Mouse (Mus musculus): ENCODE data around the gene Pdzd8. TPM values are rescaled to one million over a fixed set of nuclear protein-coding genes. Genes with fewer than 3 reads are reported as not detected.

The Pdzd8 gene
- total and polyA plus RNA-seq, 2 experiments = 4.3 to 17.0 TPM

GRCm38 (mm10) chr19:59352760-59353159 is 7.2 kb upstream of the Pdzd8 start:
- H3K27me3 ChIP-seq (ENCODE audit: control insufficient read depth, insufficient read depth, low read length) = 0 out of 2 replicates have a peak, but pooled peaks cover 3% of the 10 kb centered on the region
- no peak overlapping the region for H3K9ac ChIP-seq (ENCODE audit: low read depth, low read length)
- H3K79me2 ChIP-seq (ENCODE audit: control insufficient read depth, insufficient read depth, low read length) = no peaks in the 10 kb centered on the region
- no peak overlapping the region for H3K27ac ChIP-seq (replicated peaks; ENCODE audit: insufficient read depth, low read depth, low read length)
- no peaks in the 10 kb centered on the region for H3K4me1 ChIP-seq (ENCODE audit: control insufficient read depth, insufficient read depth, low read length)
- TF ChIP-seq CTCF (IDR thresholded peaks at IDR 0.05; ENCODE audit: low read depth, low read length) (no peak), POLR2A (IDR thresholded peaks at IDR 0.05; ENCODE audit: extremely low read depth, insufficient read depth, low read length) (no peak)
- DNase-seq (ENCODE audit: extremely low read depth, low read depth, low spot score) = no peak
- H3K4me3 ChIP-seq (ENCODE audit: insufficient read depth, low read depth, low read length) = no peak overlapping the region
- no peaks in the 10 kb centered on the region for H3K36me3 ChIP-seq (ENCODE audit: control insufficient read depth, insufficient read depth, low read length)
- WGBS = 80% methylated on average over 3 of the region's 3 CpGs

- Histone ChIP-seq H3K79me2 (ENCODE audit: control insufficient read depth, insufficient read depth, low read length) (no peaks in the 10 kb centered on the region), H3K27ac (replicated peaks; ENCODE audit: insufficient read depth, low read depth, low read length) (no peak overlapping the region), H3K4me1 (ENCODE audit: control insufficient read depth, insufficient read depth, low read length) (no peaks in the 10 kb centered on the region), H3K36me3 (ENCODE audit: control insufficient read depth, insufficient read depth, low read length) (no peaks in the 10 kb centered on the region), H3K27me3 (ENCODE audit: control insufficient read depth, insufficient read depth, low read length) (0 out of 2 replicates have a peak, but pooled peaks cover 3% of the 10 kb centered on the region), H3K9ac (ENCODE audit: low read depth, low read length) (no peak overlapping the region), H3K4me3 (ENCODE audit: insufficient read depth, low read depth, low read length) (no peak overlapping the region)
- DNase-seq (ENCODE audit: extremely low read depth, low read depth, low spot score) = no peak
- 67% methylated on average over 15 of the region's 15 CpGs for WGBS
- TF ChIP-seq CTCF (IDR thresholded peaks at IDR 0.05; ENCODE audit: low read depth, low read length) = no peak
- no peak for TF ChIP-seq POLR2A (IDR thresholded peaks at IDR 0.05; ENCODE audit: extremely low read depth, insufficient read depth, low read length)
Measured at GRCm38 (mm10) chr19:59351151-59351889, 5.7 kb upstream of the Pdzd8 start.

- no peak overlapping the region for H3K4me3 ChIP-seq (ENCODE audit: insufficient read depth, low read depth, low read length)
- WGBS = 87% methylated on average over 7 of the region's 7 CpGs
- H3K27me3 ChIP-seq (ENCODE audit: control insufficient read depth, insufficient read depth, low read length) = 0 out of 2 replicates have a peak, but pooled peaks cover 3% of the 10 kb centered on the region
- H3K79me2 ChIP-seq (ENCODE audit: control insufficient read depth, insufficient read depth, low read length) = peaks cover 2% of the 10 kb centered on the region
- H3K36me3 ChIP-seq (ENCODE audit: control insufficient read depth, insufficient read depth, low read length) = no peaks in the 10 kb centered on the region
- DNase-seq (ENCODE audit: extremely low read depth, low read depth, low spot score) = no peak
- no peaks in the 10 kb centered on the region for H3K4me1 ChIP-seq (ENCODE audit: control insufficient read depth, insufficient read depth, low read length)
- H3K9ac ChIP-seq (ENCODE audit: low read depth, low read length) = no peak overlapping the region
- H3K27ac ChIP-seq (replicated peaks; ENCODE audit: insufficient read depth, low read depth, low read length) = no peak overlapping the region
- TF ChIP-seq POLR2A (IDR thresholded peaks at IDR 0.05; ENCODE audit: extremely low read depth, insufficient read depth, low read length) = no peak
- no peak for TF ChIP-seq CTCF (IDR thresholded peaks at IDR 0.05; ENCODE audit: low read depth, low read length)
Measured at GRCm38 (mm10) chr19:59350273-59350903, 4.8 kb upstream of the Pdzd8 start.

GRCm38 (mm10) chr19:59349329-59349960 is 3.9 kb upstream of the Pdzd8 start:
- H3K27ac ChIP-seq (replicated peaks; ENCODE audit: insufficient read depth, low read depth, low read length) = no peak overlapping the region
- 94% methylated on average over 6 of the region's 6 CpGs for WGBS
- no peak overlapping the region for H3K4me3 ChIP-seq (ENCODE audit: insufficient read depth, low read depth, low read length)

GRCm38 (mm10) chr19:59346325-59346724 is 745 bp upstream of the Pdzd8 start:
- peaks cover 16% of the 10 kb centered on the region for H3K79me2 ChIP-seq (ENCODE audit: control insufficient read depth, insufficient read depth, low read length)
- WGBS = 11% methylated on average over 11 of the region's 11 CpGs
- TF ChIP-seq CTCF (IDR thresholded peaks at IDR 0.05; ENCODE audit: low read depth, low read length) (no peak), POLR2A (IDR thresholded peaks at IDR 0.05; ENCODE audit: extremely low read depth, insufficient read depth, low read length) (no peak)
- peak overlapping the region; percentile 86 for H3K4me3 ChIP-seq (ENCODE audit: insufficient read depth, low read depth, low read length)
- H3K9ac ChIP-seq (ENCODE audit: low read depth, low read length) = peak overlapping the region; percentile 92
- H3K27ac ChIP-seq (replicated peaks; ENCODE audit: insufficient read depth, low read depth, low read length) = no peak overlapping the region
- DNase-seq (ENCODE audit: extremely low read depth, low read depth, low spot score) = no peak
- no peaks in the 10 kb centered on the region for H3K36me3 ChIP-seq (ENCODE audit: control insufficient read depth, insufficient read depth, low read length)
- H3K4me1 ChIP-seq (ENCODE audit: control insufficient read depth, insufficient read depth, low read length) = peaks cover 7% of the 10 kb centered on the region
- no peaks in the 10 kb centered on the region for H3K27me3 ChIP-seq (ENCODE audit: control insufficient read depth, insufficient read depth, low read length)

More at GRCm38 (mm10) chr19:59349329-59349960, 3.9 kb upstream of the Pdzd8 start:
- no peaks in the 10 kb centered on the region for H3K4me1 ChIP-seq (ENCODE audit: control insufficient read depth, insufficient read depth, low read length)
- 0 out of 2 replicates have a peak, but pooled peaks cover 3% of the 10 kb centered on the region for H3K27me3 ChIP-seq (ENCODE audit: control insufficient read depth, insufficient read depth, low read length)
- no peak overlapping the region for H3K9ac ChIP-seq (ENCODE audit: low read depth, low read length)
- DNase-seq (ENCODE audit: extremely low read depth, low read depth, low spot score) = no peak
- TF ChIP-seq POLR2A (IDR thresholded peaks at IDR 0.05; ENCODE audit: extremely low read depth, insufficient read depth, low read length) (no peak), CTCF (IDR thresholded peaks at IDR 0.05; ENCODE audit: low read depth, low read length) (no peak)
- peaks cover 11% of the 10 kb centered on the region for H3K79me2 ChIP-seq (ENCODE audit: control insufficient read depth, insufficient read depth, low read length)
- no peaks in the 10 kb centered on the region for H3K36me3 ChIP-seq (ENCODE audit: control insufficient read depth, insufficient read depth, low read length)

Measured in liver, adult 2 months (tissue).